Comparison of ENCODE assay signal across 7 mouse cellular contexts in genomic region chr15:100599276-100600046, GRCm38 (mm10). TPM values are rescaled to one million over a fixed set of nuclear protein-coding genes. Genes with fewer than 3 reads are reported as not detected.
DNase-seq lines count a peak whose midpoint lies in the region; ATAC-seq and TF ChIP-seq lines count a peak whose summit lies in the region.

Gene Pou6f1 (minus strand): TSS chr15:100599984.

- H3K27ac ChIP-seq in hindbrain, postnatal 0 days, result peak within 1 kb of the TSS; percentile 88

- H3K4me3 ChIP-seq in hindbrain, postnatal 0 days (ENCODE audit: low read length), result peak within 1 kb of the TSS; percentile 79

- TF ChIP-seq CTCF in hindbrain, postnatal 0 days (IDR thresholded peaks at IDR 0.05; ENCODE audit: low read depth), result no peak

- WGBS in hindbrain, postnatal 0 days, result 1% methylated on average over 60 of the region's 76 CpGs

- peak; percentile 56 to 62 for DNase-seq in adrenal gland, adult 18-20 months (ENCODE audit: low spot score in 2 of 2)
- DNase-seq in cerebellum, adult 8-10 months, result peak; percentile 54
- peak; percentile 54 for DNase-seq in gastrocnemius, postnatal 14 days
- DNase-seq in hindbrain, postnatal 0 days (ENCODE audit: low spot score), result peak; percentile 56
- peak; percentile 20 to 47 for DNase-seq in left cerebral cortex, adult 18-20 months (ENCODE audit: low spot score in 2 of 2)
- peak; percentile 65 for DNase-seq in lung, postnatal 36 days
- DNase-seq in right cerebral cortex, postnatal 4 days, result peak; percentile 72

- peak within 1 kb of the TSS; percentile 98 for H3K9ac ChIP-seq in hindbrain, postnatal 0 days (replicated peaks; ENCODE audit: low read length)

- intact Hi-C loops in gastrocnemius, postnatal 14 days (cut with DNase I; ENCODE audit: low total_unique reads), result loop anchor here (5.0 kb wide), 1 partner anchor 47 kb away; the partner anchor contains the start of gene Tfcp2

- no peaks in the 10 kb centered on the region for H3K36me3 ChIP-seq in hindbrain, postnatal 0 days (ENCODE audit: insufficient read depth, low read length)

- H3K4me2 ChIP-seq in hindbrain, postnatal 0 days (ENCODE audit: low read depth, low read length), result peak within 1 kb of the TSS; percentile 83

- peak; percentile 70 for ATAC-seq in hindbrain, postnatal 0 days

- H3K4me1 ChIP-seq in hindbrain, postnatal 0 days (ENCODE audit: insufficient read depth, low read length), result peaks cover 10% of the 10 kb centered on the region; the same call in 1 of the 2 replicates

- H3K9me3 ChIP-seq in hindbrain, postnatal 0 days (ENCODE audit: low read length), result no peaks in the 10 kb centered on the region

- H3K27me3 ChIP-seq in hindbrain, postnatal 0 days (ENCODE audit: insufficient read depth, low read length), result no peaks in the 10 kb centered on the region

RNA-seq across cellular contexts. Expression of gene Pou6f1, which starts in this region (rescaled TPM):
- total RNA-seq in adrenal gland, adult 18-20 months (2021), result 10 to 100 TPM; 13.1 to 16.4 TPM
- total RNA-seq in gastrocnemius, postnatal 14 days (2021), result 1 to 10 TPM; 7.6 to 9.7 TPM
- 84.1 and 85.2 TPM in 2 replicates for total RNA-seq in hindbrain, postnatal 0 days (2014; rRNA removed)
- polyA plus RNA-seq in hindbrain, postnatal 0 days (2015; fragmentation: Nextera tagmentation; extraction: Ambion mirVana), result 23.8 and 24.9 TPM in 2 replicates
- 100 to 1,000 TPM; 119 to 127 TPM for total RNA-seq in left cerebral cortex, adult 18-20 months (2021)

Comparison
In these comparisons a context has a peak if more than half of its experiments do, and no peak if none do; other contexts are left out.
1. Peak in every context shown above with its lines: DNase-seq, ATAC-seq, H3K4me3 ChIP-seq and H3K27ac ChIP-seq.